ENCODE assay signal across 12 mouse cellular contexts in genomic region chr1:137973406-137973805, GRCm38 (mm10).
A peak's percentile ranks its signal among the peaks of the same experiment; 100 is the strongest.
DNase-seq lines count a peak whose midpoint lies in the region; ATAC-seq and TF ChIP-seq lines count a peak whose summit lies in the region.
"Had no signal": no experiment of that assay in that cellular context is flagged by ENCODE, and none has a peak within 500 bp of the region (broad histone marks: within the 10 kb centered on the region; RNA-seq: fewer than 3 reads in every experiment).

No protein-coding gene starts in this region.

- H3K4me3 ChIP-seq in forebrain, postnatal 0 days (ENCODE audit: low read depth, low read length): no peak overlapping the region
- no peak overlapping the region for H3K4me3 ChIP-seq in forebrain, embryonic 14.5 days (ENCODE audit: low read depth, low read length)
- no peak overlapping the region for H3K4me3 ChIP-seq in limb, embryonic 11.5 days (ENCODE audit: low read depth, low read length)
- H3K4me3 ChIP-seq: heart, adult 2 months had no signal

- H3K9me3 ChIP-seq in forebrain, postnatal 0 days (ENCODE audit: low read length): no peaks in the 10 kb centered on the region
- H3K9me3 ChIP-seq in forebrain, embryonic 14.5 days (replicated peaks; ENCODE audit: control insufficient read depth, low read length): no peaks in the 10 kb centered on the region
- no peaks in the 10 kb centered on the region for H3K9me3 ChIP-seq in limb, embryonic 11.5 days (ENCODE audit: control insufficient read depth, low read length)

- TF ChIP-seq CTCF in forebrain, postnatal 0 days (IDR thresholded peaks at IDR 0.05; ENCODE audit: low read depth): no peak

- no peaks in the 10 kb centered on the region for H3K27me3 ChIP-seq in forebrain, postnatal 0 days (ENCODE audit: insufficient read depth, low read length)
- H3K27me3 ChIP-seq in forebrain, embryonic 14.5 days (replicated peaks; ENCODE audit: control insufficient read depth, insufficient read depth, low read length): no peaks in the 10 kb centered on the region
- H3K27me3 ChIP-seq in limb, embryonic 11.5 days (ENCODE audit: control insufficient read depth, insufficient read depth, low read length): no peaks in the 10 kb centered on the region

- peak overlapping the region; percentile 80 for H3K27ac ChIP-seq in forebrain, postnatal 0 days (ENCODE audit: low read depth, low read length)
- H3K27ac ChIP-seq in forebrain, embryonic 14.5 days (ENCODE audit: low read depth, low read length): no peak overlapping the region
- 0 out of 2 replicates have a peak overlapping the region, but pooled peaks have one; percentile 5 for H3K27ac ChIP-seq in limb, embryonic 11.5 days (replicated peaks; ENCODE audit: low read depth, low read length)
- H3K27ac ChIP-seq: heart, adult 2 months had no signal

- H3K36me3 ChIP-seq in forebrain, postnatal 0 days (ENCODE audit: insufficient read depth): no peaks in the 10 kb centered on the region
- no peaks in the 10 kb centered on the region for H3K36me3 ChIP-seq in forebrain, embryonic 14.5 days (ENCODE audit: control insufficient read depth, insufficient read depth, low read length)
- H3K36me3 ChIP-seq in limb, embryonic 11.5 days (ENCODE audit: control insufficient read depth, insufficient read depth, low read length): no peaks in the 10 kb centered on the region

- no peak for ATAC-seq in forebrain, postnatal 0 days
- no peak for ATAC-seq in forebrain, embryonic 14.5 days
- ATAC-seq in limb, embryonic 11.5 days (ENCODE audit: insufficient number of reproducible peaks, low FRiP score, low TSS enrichment, low read depth): peak; percentile 83

- H3K4me2 ChIP-seq in forebrain, postnatal 0 days (ENCODE audit: low read depth): no peak overlapping the region
- H3K4me2 ChIP-seq in forebrain, embryonic 14.5 days (ENCODE audit: low read length): no peak overlapping the region
- no peak overlapping the region for H3K4me2 ChIP-seq in limb, embryonic 11.5 days (ENCODE audit: low read depth, severe bottlenecking)

- no peak for DNase-seq in forebrain, postnatal 0 days
- no peak for DNase-seq in forebrain, embryonic 14.5 days (ENCODE audit: low spot score)
- peak; percentile 28 for DNase-seq in 3T3-L1 (ENCODE audit: low read depth, low spot score)
- peak; percentile 31 for DNase-seq in embryo, embryonic 9.5 days (ENCODE audit: extremely low spot score)
- peak; percentile 58 for DNase-seq in limb, embryonic 11.5 days (ENCODE audit: low spot score)
- DNase-seq in left cerebral cortex, adult 9 months (ENCODE audit: low spot score in 2 of 2): no peak
- no peak for DNase-seq in ovary, postnatal 10 days (ENCODE audit: low spot score)
- no peak for DNase-seq in gastrocnemius, postnatal 4 days (ENCODE audit: low spot score in 2 of 2)
- DNase-seq: cerebellum, adult 9-11 months; heart, adult 2 months; kidney, adult 2 months; liver had no signal

- 56% methylated on average over 3 of the region's 3 CpGs for WGBS in forebrain, postnatal 0 days
- WGBS in forebrain, embryonic 14.5 days: 69% methylated on average over 3 of the region's 3 CpGs
- WGBS in limb, embryonic 11.5 days: 17% methylated on average over 3 of the region's 3 CpGs

- no peak overlapping the region for H3K9ac ChIP-seq in forebrain, postnatal 0 days
- H3K9ac ChIP-seq in forebrain, embryonic 14.5 days (ENCODE audit: low read length): no peak overlapping the region
- no peak overlapping the region for H3K9ac ChIP-seq in limb, embryonic 11.5 days (ENCODE audit: low read length)

- peaks cover 10% of the 10 kb centered on the region; the same call in 1 of the 2 replicates for H3K4me1 ChIP-seq in forebrain, postnatal 0 days (ENCODE audit: insufficient read depth)
- H3K4me1 ChIP-seq in forebrain, embryonic 14.5 days (ENCODE audit: control insufficient read depth, insufficient read depth, low read length): peaks cover 4% of the 10 kb centered on the region; the same call in 1 of the 2 replicates
- peaks cover 16% of the 10 kb centered on the region for H3K4me1 ChIP-seq in limb, embryonic 11.5 days (ENCODE audit: control insufficient read depth, insufficient read depth, low read length)

Comparison
In these comparisons a context has a peak if more than half of its experiments do, and no peak if none do; other contexts are left out.
1. DNase-seq: peak in 3T3-L1 (single experiment), embryo, embryonic 9.5 days (single experiment) and limb, embryonic 11.5 days (single experiment); none in forebrain, postnatal 0 days (single experiment), forebrain, embryonic 14.5 days (single experiment), left cerebral cortex, adult 9 months (0 of 2), ovary, postnatal 10 days (single experiment) and gastrocnemius, postnatal 4 days (0 of 2).